Mouse (Mus musculus): ENCODE data around the gene Bcam. TPM values are rescaled to one million over a fixed set of nuclear protein-coding genes. Genes with fewer than 3 reads are reported as not detected.

Bcam gene
- total RNA-seq (2023) = under 1 TPM; 0.76 to 0.97 TPM

GRCm38 (mm10) chr7:19770984-19771391 lies at the start of gene Bcam:
Gene Bcam (minus strand): TSS chr7:19771016.

GRCm38 (mm10) chr7:19796697-19797588 lies 26.1 kb upstream of the Bcam start, which contains the start of gene Cblc:
Gene Cblc (minus strand): TSS chr7:19796809.

GRCm38 (mm10) chr7:19750217-19751069 lies 20.4 kb downstream of the Bcam start, which contains the start of gene Nectin2:
Gene Nectin2 (minus strand): TSS chr7:19750483.

GRCm38 (mm10) chr7:19715239-19716054 lies 55.4 kb downstream of the Bcam start, which contains the start of gene Tomm40:
Gene Tomm40 (minus strand): TSS chr7:19715438.

Other genes starting within 250 kb of the Bcam start
- gene Ppp1r37, start 207.9 kb downstream of the Bcam start, total RNA-seq (2023) = 10 to 100 TPM; 45.7 to 48.4 TPM
- 1 to 10 TPM; 6.2 to 6.8 TPM for gene Zfp296, start 193.7 kb downstream of the Bcam start, total RNA-seq (2023)
- 10 to 100 TPM; 76.3 to 80.3 TPM for gene Gemin7, start 193.4 kb downstream of the Bcam start, total RNA-seq (2023)
- 10 to 100 TPM; 60.6 to 62.7 TPM for gene Clasrp, start 166.5 kb downstream of the Bcam start, total RNA-seq (2023)
- 10 to 100 TPM; 73.1 to 82.8 TPM for gene Relb, start 141.6 kb downstream of the Bcam start, total RNA-seq (2023)
- 10 to 100 TPM; 73.1 to 81.8 TPM for gene Clptm1, start 106.0 kb downstream of the Bcam start, total RNA-seq (2023)
- 100 to 1,000 TPM; 138 to 244 TPM for gene Apoc2, start 93.1 kb downstream of the Bcam start, total RNA-seq (2023)
- not detected for gene Gm44805, start 89.6 kb downstream of the Bcam start, total RNA-seq (2023)
- gene Apoc4, start 89.5 kb downstream of the Bcam start, total RNA-seq (2023) = not detected
- gene Apoc1, start 78.4 kb downstream of the Bcam start, total RNA-seq (2023) = 10 to 100 TPM; 79.5 to 84.6 TPM
- 1,000 to 10,000 TPM; 1,850 to 1,922 TPM for gene Apoe, start 71.8 kb downstream of the Bcam start, total RNA-seq (2023)
- 10 to 100 TPM; 31.1 to 33.4 TPM for gene Tomm40, start 55.6 kb downstream of the Bcam start, total RNA-seq (2023)
- 1 to 10 TPM in 1 of 2 experiments, under 1 TPM in 1; 0.91 to 2.5 TPM for gene Nectin2, start 20.5 kb downstream of the Bcam start, total RNA-seq (2023)
- not detected for gene Cblc, start 25.8 kb upstream of the Bcam start, total RNA-seq (2023)
- 10 to 100 TPM; 71.7 to 91.9 TPM for gene Bcl3, start 51.8 kb upstream of the Bcam start, total RNA-seq (2023)
- not detected for gene Gm19345, start 81.0 kb upstream of the Bcam start, total RNA-seq (2023)
- 1 to 10 TPM; 1.9 to 2.9 TPM for gene Ceacam16, start 90.3 kb upstream of the Bcam start, total RNA-seq (2023)
- gene Ceacam19, start 116.9 kb upstream of the Bcam start, total RNA-seq (2023) = 1 to 10 TPM; 2.4 to 2.7 TPM
- gene Pvr, start 150.1 kb upstream of the Bcam start, total RNA-seq (2023) = 10 to 100 TPM; 22.2 to 29.1 TPM
- not detected for gene Igsf23, start 179.7 kb upstream of the Bcam start, total RNA-seq (2023)
- not detected for gene Ceacam20, start 194.4 kb upstream of the Bcam start, total RNA-seq (2023)
- not detected for gene Nlrp9b, start 220.4 kb upstream of the Bcam start, total RNA-seq (2023)